25 mouse cellular contexts compared by ENCODE assay signal in the genomic region with DNA sequence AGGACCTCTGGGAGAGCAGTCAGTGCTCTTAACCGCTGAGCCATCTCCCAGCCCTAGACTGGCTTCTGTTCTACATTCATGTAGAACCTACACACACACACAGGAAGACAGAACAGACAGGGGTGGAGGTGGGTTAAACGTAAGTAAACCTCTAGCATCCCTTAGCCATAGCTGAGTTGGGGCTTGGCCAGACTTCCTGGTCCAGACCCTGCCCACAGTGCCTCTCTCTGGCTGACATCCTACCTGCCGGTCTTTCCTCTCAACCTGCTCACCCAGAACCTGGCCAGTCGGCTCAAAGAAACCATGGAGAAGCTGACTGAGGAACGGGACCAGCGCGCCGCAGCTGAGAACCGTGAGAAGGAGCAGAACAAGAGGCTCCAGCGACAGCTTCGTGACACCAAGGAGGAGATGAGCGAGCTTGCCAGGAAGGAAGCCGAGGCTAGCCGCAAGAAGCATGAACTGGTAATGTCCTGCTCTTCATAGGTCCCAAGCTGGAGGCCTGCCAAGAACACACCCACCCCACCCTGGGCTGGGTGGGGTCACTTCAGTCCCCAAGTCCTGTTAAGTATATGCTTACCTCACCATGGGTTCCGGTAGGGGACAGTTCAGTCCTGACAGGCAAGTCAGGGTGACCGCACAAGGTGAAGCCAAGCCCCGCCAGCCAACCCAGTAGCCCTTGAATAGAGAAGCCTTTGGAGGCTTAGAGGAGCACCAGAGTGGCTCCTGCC. TPM values are rescaled to one million over a fixed set of nuclear protein-coding genes. Genes with fewer than 3 reads are reported as not detected.
DNase-seq lines count a peak whose midpoint lies in the region; ATAC-seq lines count a peak whose summit lies in the region.
"Had no signal": no experiment of that assay in that cellular context is flagged by ENCODE, and none has a peak within 500 bp of the region (broad histone marks: within the 10 kb centered on the region; RNA-seq: fewer than 3 reads in every experiment).

No protein-coding gene starts in this region.

- peaks cover 83% of the 10 kb centered on the region for H3K36me3 ChIP-seq in hindbrain, embryonic 10.5 days
- peaks cover 39% of the 10 kb centered on the region for H3K36me3 ChIP-seq in hindbrain, embryonic 12.5 days
- peaks cover 19% of the 10 kb centered on the region for H3K36me3 ChIP-seq in neural tube, embryonic 14.5 days (ENCODE audit: control insufficient read depth, insufficient read depth, low read length)

- H3K27me3 ChIP-seq in hindbrain, embryonic 10.5 days (ENCODE audit: insufficient read depth, poor library complexity, severe bottlenecking) = peaks cover 40% of the 10 kb centered on the region
- peaks cover 24% of the 10 kb centered on the region; the same call in 1 of the 2 replicates for H3K27me3 ChIP-seq in hindbrain, embryonic 12.5 days
- H3K27me3 ChIP-seq in neural tube, embryonic 14.5 days (ENCODE audit: control insufficient read depth, insufficient read depth, low read length) = no peaks in the 10 kb centered on the region
- H3K27me3 ChIP-seq: CH12.LX; forebrain, embryonic 15.5 days; liver, embryonic 12.5 days; megakaryocyte, embryonic 14.5 days had no signal

- ATAC-seq in hindbrain, embryonic 12.5 days (ENCODE audit: low FRiP score) = no peak
- ATAC-seq in neural tube, embryonic 14.5 days (ENCODE audit: low read depth) = no peak
- ATAC-seq: forebrain, embryonic 15.5 days; hindbrain, embryonic 16.5 days; liver, embryonic 12.5 days; liver, postnatal 0 days; midbrain, embryonic 13.5 days had no signal

- peaks cover 71% of the 10 kb centered on the region for H3K4me1 ChIP-seq in hindbrain, embryonic 10.5 days (replicated peaks)
- H3K4me1 ChIP-seq in hindbrain, embryonic 12.5 days = peaks cover 79% of the 10 kb centered on the region
- peaks cover 61% of the 10 kb centered on the region for H3K4me1 ChIP-seq in neural tube, embryonic 14.5 days (ENCODE audit: control insufficient read depth, insufficient read depth, low read length)

- no peak overlapping the region for H3K4me2 ChIP-seq in hindbrain, embryonic 12.5 days (replicated peaks)
- H3K4me2 ChIP-seq in neural tube, embryonic 14.5 days (ENCODE audit: low read depth, low read length) = no peak overlapping the region
- H3K4me2 ChIP-seq: embryonic facial prominence, embryonic 13.5 days; forebrain, embryonic 15.5 days; heart, embryonic 11.5 days; liver, embryonic 12.5 days; midbrain, embryonic 13.5 days had no signal

- H3K4me3 ChIP-seq in hindbrain, embryonic 10.5 days = no peak overlapping the region
- H3K4me3 ChIP-seq in hindbrain, embryonic 12.5 days = no peak overlapping the region
- no peak overlapping the region for H3K4me3 ChIP-seq in neural tube, embryonic 14.5 days (ENCODE audit: low read depth, low read length)
- H3K4me3 ChIP-seq: embryonic facial prominence, embryonic 13.5 days; forebrain, embryonic 10.5 days; forebrain, embryonic 15.5 days; liver, embryonic 12.5 days; megakaryocyte, embryonic 14.5 days; midbrain, embryonic 13.5 days had no signal

- 93% methylated on average over 17 of the region's 17 CpGs for WGBS in hindbrain, embryonic 10.5 days
- 93% methylated on average over 17 of the region's 17 CpGs for WGBS in hindbrain, embryonic 12.5 days
- WGBS in neural tube, embryonic 14.5 days = 91% methylated on average over 17 of the region's 17 CpGs

- no peak for DNase-seq in hindbrain, embryonic 10.5 days (ENCODE audit: low spot score)
- DNase-seq in lung, postnatal 36 days = peak; percentile 21
- DNase-seq in lung, postnatal 14 days = no peak
- no peak for DNase-seq in ovary, postnatal 10 days (ENCODE audit: low spot score)
- DNase-seq: adrenal gland, adult 8-10 months; cerebellum, adult 9-10 months; gastrocnemius, postnatal 25 days; heart, postnatal 10 days; kidney, adult 8-10 months; kidney, postnatal 10 days; layer of hippocampus, postnatal 36 days; left cerebral cortex, postnatal 4 days; liver, postnatal 0 days had no signal

- H3K9me3 ChIP-seq in hindbrain, embryonic 10.5 days = no peaks in the 10 kb centered on the region
- no peaks in the 10 kb centered on the region for H3K9me3 ChIP-seq in hindbrain, embryonic 12.5 days (replicated peaks)
- no peaks in the 10 kb centered on the region for H3K9me3 ChIP-seq in neural tube, embryonic 14.5 days (ENCODE audit: control insufficient read depth, low read length)
- H3K9me3 ChIP-seq: embryonic facial prominence, embryonic 13.5 days; forebrain, embryonic 10.5 days; forebrain, embryonic 15.5 days; liver, embryonic 12.5 days; megakaryocyte, embryonic 14.5 days; midbrain, embryonic 13.5 days had no signal

- H3K27ac ChIP-seq in hindbrain, embryonic 10.5 days = 0 out of 2 replicates have a peak overlapping the region, but pooled peaks have one; percentile 18
- H3K27ac ChIP-seq in hindbrain, embryonic 12.5 days = no peak overlapping the region
- H3K27ac ChIP-seq in neural tube, embryonic 14.5 days (ENCODE audit: low read depth, low read length) = peak overlapping the region; percentile 41; the same call in 1 of the 2 replicates
- H3K27ac ChIP-seq: embryonic facial prominence, embryonic 13.5 days; forebrain, embryonic 10.5 days; liver, embryonic 12.5 days had no signal

- no peak overlapping the region for H3K9ac ChIP-seq in hindbrain, embryonic 12.5 days
- no peak overlapping the region for H3K9ac ChIP-seq in neural tube, embryonic 14.5 days (replicated peaks; ENCODE audit: low read depth, low read length)
- H3K9ac ChIP-seq: embryonic facial prominence, embryonic 13.5 days; liver, embryonic 12.5 days; liver, postnatal 0 days; midbrain, embryonic 13.5 days had no signal

RNA-seq across cellular contexts. Expression of a gene that starts 40.8 kb away (rescaled TPM):
- 7.3 and 13.1 TPM in 2 replicates for polyA plus RNA-seq in hindbrain, embryonic 10.5 days (2016; fragmentation: Nextera tagmentation; extraction: Ambion mirVana)
- polyA plus RNA-seq in hindbrain, embryonic 12.5 days (2016; fragmentation: Nextera tagmentation; extraction: Ambion mirVana) = 5.0 and 7.1 TPM in 2 replicates
- 4.6 and 6.7 TPM in 2 replicates for polyA plus RNA-seq in neural tube, embryonic 14.5 days (2014; fragmentation: Nextera tagmentation; extraction: Ambion mirVana)
- polyA plus RNA-seq: C2C12 had no signal
